Mouse (Mus musculus): ENCODE measurements around the gene Scp2. TPM values are rescaled to one million over a fixed set of nuclear protein-coding genes. Genes with fewer than 3 reads are reported as not detected.

Scp2 gene
- polyA plus RNA-seq, 1 experiment from 2014 or later, result 363 TPM

GRCm38 (mm10) chr4:108051687-108052274 is 93.0 kb downstream of the Scp2 start:
- Histone ChIP-seq H3K4me3 (replicated peaks; ENCODE audit: low read depth, low read length) (no peak overlapping the region), H3K36me3 (ENCODE audit: insufficient read depth, low read length) (peaks cover 58% of the 10 kb centered on the region; the same call in 1 of the 2 replicates), H3K4me1 (replicated peaks; ENCODE audit: insufficient read depth, low read length) (no peaks in the 10 kb centered on the region), H3K9ac (ENCODE audit: low read depth, low read length) (no peak overlapping the region), H3K4me2 (ENCODE audit: low read length) (no peak overlapping the region), H3K9me3 (replicated peaks; ENCODE audit: low read length) (no peaks in the 10 kb centered on the region), H3K27me3 (ENCODE audit: insufficient read depth, low read length) (no peaks in the 10 kb centered on the region), H3K27ac (no peak overlapping the region)
- ATAC-seq (replicated peaks; ENCODE audit: low FRiP score, low read depth) (no peak), DNase-seq (ENCODE audit: low spot score) (no peak)
- TF ChIP-seq CTCF (IDR thresholded peaks at IDR 0.05; ENCODE audit: low read depth), result no peak
- 87% methylated on average over 10 of the region's 10 CpGs for WGBS

GRCm38 (mm10) chr4:108046136-108046535 is 98.7 kb downstream of the Scp2 start:
- H3K9ac ChIP-seq (ENCODE audit: low read depth, low read length), result no peak overlapping the region
- H3K4me1 ChIP-seq (replicated peaks; ENCODE audit: insufficient read depth, low read length), result no peaks in the 10 kb centered on the region
- H3K36me3 ChIP-seq (ENCODE audit: insufficient read depth, low read length), result peaks cover 22% of the 10 kb centered on the region
- H3K27me3 ChIP-seq (ENCODE audit: insufficient read depth, low read length), result no peaks in the 10 kb centered on the region
- H3K9me3 ChIP-seq (replicated peaks; ENCODE audit: low read length), result no peaks in the 10 kb centered on the region
- no peak overlapping the region for H3K27ac ChIP-seq
- 88% methylated on average over 8 of the region's 8 CpGs for WGBS
- no peak for ATAC-seq (replicated peaks; ENCODE audit: low FRiP score, low read depth)
- TF ChIP-seq CTCF (IDR thresholded peaks at IDR 0.05; ENCODE audit: low read depth), result no peak
- no peak overlapping the region for H3K4me3 ChIP-seq (replicated peaks; ENCODE audit: low read depth, low read length)
- H3K4me2 ChIP-seq (ENCODE audit: low read length), result no peak overlapping the region
- no peak for DNase-seq (ENCODE audit: low spot score)

GRCm38 (mm10) chr4:108045136-108046107 is 99.4 kb downstream of the Scp2 start:
- ATAC-seq (replicated peaks; ENCODE audit: low FRiP score, low read depth) (no peak), DNase-seq (ENCODE audit: low spot score) (no peak)
- no peaks in the 10 kb centered on the region for H3K4me1 ChIP-seq (replicated peaks; ENCODE audit: insufficient read depth, low read length)
- TF ChIP-seq CTCF (IDR thresholded peaks at IDR 0.05; ENCODE audit: low read depth), result no peak
- no peak overlapping the region for H3K4me2 ChIP-seq (ENCODE audit: low read length)
- no peaks in the 10 kb centered on the region for H3K27me3 ChIP-seq (ENCODE audit: insufficient read depth, low read length)
- H3K27ac ChIP-seq, result no peak overlapping the region
- WGBS, result 67% methylated on average over 19 of the region's 19 CpGs
- peaks cover 22% of the 10 kb centered on the region for H3K36me3 ChIP-seq (ENCODE audit: insufficient read depth, low read length)
- no peak overlapping the region for H3K4me3 ChIP-seq (replicated peaks; ENCODE audit: low read depth, low read length)
- no peak overlapping the region for H3K9ac ChIP-seq (ENCODE audit: low read depth, low read length)
- no peaks in the 10 kb centered on the region for H3K9me3 ChIP-seq (replicated peaks; ENCODE audit: low read length)

- 64% methylated on average over 8 of the region's 8 CpGs for WGBS
- no peak overlapping the region for H3K27ac ChIP-seq
Measured at GRCm38 (mm10) chr4:108037027-108037426, 107.8 kb downstream of the Scp2 start.

GRCm38 (mm10) chr4:108033041-108033764 is 111.6 kb downstream of the Scp2 start:
- Histone ChIP-seq H3K4me3 (replicated peaks; ENCODE audit: low read depth, low read length) (no peak overlapping the region), H3K9me3 (replicated peaks; ENCODE audit: low read length) (no peaks in the 10 kb centered on the region), H3K27ac (no peak overlapping the region), H3K27me3 (ENCODE audit: insufficient read depth, low read length) (peaks cover 18% of the 10 kb centered on the region), H3K36me3 (ENCODE audit: insufficient read depth, low read length) (no peaks in the 10 kb centered on the region), H3K4me2 (ENCODE audit: low read length) (no peak overlapping the region), H3K4me1 (replicated peaks; ENCODE audit: insufficient read depth, low read length) (peaks cover 14% of the 10 kb centered on the region; the same call in 1 of the 2 replicates), H3K9ac (ENCODE audit: low read depth, low read length) (no peak overlapping the region)
- no peak for TF ChIP-seq CTCF (IDR thresholded peaks at IDR 0.05; ENCODE audit: low read depth)
- ATAC-seq (replicated peaks; ENCODE audit: low FRiP score, low read depth) (no peak), DNase-seq (ENCODE audit: low spot score) (peak; percentile 11)
- WGBS, result 84% methylated on average over 8 of the region's 8 CpGs

More at GRCm38 (mm10) chr4:108037027-108037426, 107.8 kb downstream of the Scp2 start:
- no peaks in the 10 kb centered on the region for H3K36me3 ChIP-seq (ENCODE audit: insufficient read depth, low read length)
- ATAC-seq (replicated peaks; ENCODE audit: low FRiP score, low read depth) (no peak), DNase-seq (ENCODE audit: low spot score) (no peak)
- H3K27me3 ChIP-seq (ENCODE audit: insufficient read depth, low read length), result peaks cover 8% of the 10 kb centered on the region; the same call in 1 of the 2 replicates
- no peaks in the 10 kb centered on the region for H3K9me3 ChIP-seq (replicated peaks; ENCODE audit: low read length)
- H3K4me2 ChIP-seq (ENCODE audit: low read length), result no peak overlapping the region
- peaks cover 5% of the 10 kb centered on the region; the same call in 1 of the 2 replicates for H3K4me1 ChIP-seq (replicated peaks; ENCODE audit: insufficient read depth, low read length)
- TF ChIP-seq CTCF (IDR thresholded peaks at IDR 0.05; ENCODE audit: low read depth), result no peak
- no peak overlapping the region for H3K4me3 ChIP-seq (replicated peaks; ENCODE audit: low read depth, low read length)
- H3K9ac ChIP-seq (ENCODE audit: low read depth, low read length), result no peak overlapping the region

GRCm38 (mm10) chr4:108032352-108032849 is 112.4 kb downstream of the Scp2 start:
- ATAC-seq (replicated peaks; ENCODE audit: low FRiP score, low read depth) (no peak), DNase-seq (ENCODE audit: low spot score) (peak; percentile 8)
- 29% methylated on average over 11 of the region's 11 CpGs for WGBS
- no peaks in the 10 kb centered on the region for H3K36me3 ChIP-seq (ENCODE audit: insufficient read depth, low read length)
- no peaks in the 10 kb centered on the region for H3K9me3 ChIP-seq (replicated peaks; ENCODE audit: low read length)
- H3K4me3 ChIP-seq (replicated peaks; ENCODE audit: low read depth, low read length), result peak overlapping the region; percentile 57
- H3K9ac ChIP-seq (ENCODE audit: low read depth, low read length), result peak overlapping the region; percentile 58; the same call in 1 of the 2 replicates
- H3K4me1 ChIP-seq (replicated peaks; ENCODE audit: insufficient read depth, low read length), result peaks cover 14% of the 10 kb centered on the region; the same call in 1 of the 2 replicates
- no peak for TF ChIP-seq CTCF (IDR thresholded peaks at IDR 0.05; ENCODE audit: low read depth)
- H3K4me2 ChIP-seq (ENCODE audit: low read length), result peak overlapping the region; percentile 100
- no peak overlapping the region for H3K27ac ChIP-seq
- H3K27me3 ChIP-seq (ENCODE audit: insufficient read depth, low read length), result peaks cover 18% of the 10 kb centered on the region

Data from kidney, postnatal 0 days (tissue).